Mouse (Mus musculus): ENCODE measurements around the gene Lrrc8b. TPM values are rescaled to one million over a fixed set of nuclear protein-coding genes. Genes with fewer than 3 reads are reported as not detected.

Lrrc8b gene
- polyA plus RNA-seq, 1 experiment, result 14.0 TPM

GRCm38 (mm10) chr5:105479673-105480072 is 64.1 kb downstream of the Lrrc8b start:
- Histone ChIP-seq H3K27me3 (ENCODE audit: control insufficient read depth, insufficient read depth, low read length, poor library complexity, severe bottlenecking) (no peaks in the 10 kb centered on the region), H3K9ac (ENCODE audit: low read depth, poor library complexity, severe bottlenecking) (no peak overlapping the region), H3K4me3 (ENCODE audit: low read depth, low read length) (no peak overlapping the region), H3K9me3 (replicated peaks; ENCODE audit: control insufficient read depth, insufficient read depth, low read length, poor library complexity, severe bottlenecking) (no peaks in the 10 kb centered on the region), H3K27ac (ENCODE audit: insufficient read depth, low read length) (no peak overlapping the region), H3K36me3 (ENCODE audit: control insufficient read depth, insufficient read depth, low read length, poor library complexity, severe bottlenecking) (no peaks in the 10 kb centered on the region), H3K4me1 (ENCODE audit: control insufficient read depth, insufficient read depth, low read length) (no peaks in the 10 kb centered on the region)
- TF ChIP-seq CTCF (IDR thresholded peaks at IDR 0.05; ENCODE audit: low read depth, low read length), result no peak
- no peak for TF ChIP-seq POLR2A (IDR thresholded peaks at IDR 0.05; ENCODE audit: insufficient read depth, low read length)
- no peak for TF ChIP-seq EP300 (IDR thresholded peaks at IDR 0.05; ENCODE audit: insufficient read depth, low read depth, low read length)

- H3K9me3 ChIP-seq (replicated peaks; ENCODE audit: control insufficient read depth, insufficient read depth, low read length, poor library complexity, severe bottlenecking), result no peaks in the 10 kb centered on the region
- H3K4me1 ChIP-seq (ENCODE audit: control insufficient read depth, insufficient read depth, low read length), result no peaks in the 10 kb centered on the region
- no peak overlapping the region for H3K4me3 ChIP-seq (ENCODE audit: low read depth, low read length)
- TF ChIP-seq EP300 (IDR thresholded peaks at IDR 0.05; ENCODE audit: insufficient read depth, low read depth, low read length) (no peak), POLR2A (IDR thresholded peaks at IDR 0.05; ENCODE audit: insufficient read depth, low read length) (no peak), CTCF (IDR thresholded peaks at IDR 0.05; ENCODE audit: low read depth, low read length) (no peak)
- H3K27me3 ChIP-seq (ENCODE audit: control insufficient read depth, insufficient read depth, low read length, poor library complexity, severe bottlenecking), result no peaks in the 10 kb centered on the region
- no peaks in the 10 kb centered on the region for H3K36me3 ChIP-seq (ENCODE audit: control insufficient read depth, insufficient read depth, low read length, poor library complexity, severe bottlenecking)
- no peak overlapping the region for H3K9ac ChIP-seq (ENCODE audit: low read depth, poor library complexity, severe bottlenecking)
- no peak overlapping the region for H3K27ac ChIP-seq (ENCODE audit: insufficient read depth, low read length)
These were observed 65.0 kb downstream of the Lrrc8b start for GRCm38 (mm10) chr5:105480561-105480960.

- Histone ChIP-seq H3K9me3 (replicated peaks; ENCODE audit: control insufficient read depth, insufficient read depth, low read length, poor library complexity, severe bottlenecking) (no peaks in the 10 kb centered on the region), H3K9ac (ENCODE audit: low read depth, poor library complexity, severe bottlenecking) (no peak overlapping the region), H3K4me1 (ENCODE audit: control insufficient read depth, insufficient read depth, low read length) (no peaks in the 10 kb centered on the region), H3K27ac (ENCODE audit: insufficient read depth, low read length) (no peak overlapping the region), H3K27me3 (ENCODE audit: control insufficient read depth, insufficient read depth, low read length, poor library complexity, severe bottlenecking) (no peaks in the 10 kb centered on the region), H3K4me3 (ENCODE audit: low read depth, low read length) (no peak overlapping the region), H3K36me3 (ENCODE audit: control insufficient read depth, insufficient read depth, low read length, poor library complexity, severe bottlenecking) (no peaks in the 10 kb centered on the region)
- TF ChIP-seq EP300 (IDR thresholded peaks at IDR 0.05; ENCODE audit: insufficient read depth, low read depth, low read length), result no peak
These were observed 68.1 kb downstream of the Lrrc8b start for GRCm38 (mm10) chr5:105483632-105484031.

- H3K4me3 ChIP-seq (ENCODE audit: low read depth, low read length), result no peak overlapping the region
- H3K9me3 ChIP-seq (replicated peaks; ENCODE audit: control insufficient read depth, insufficient read depth, low read length, poor library complexity, severe bottlenecking), result no peaks in the 10 kb centered on the region
- no peaks in the 10 kb centered on the region for H3K36me3 ChIP-seq (ENCODE audit: control insufficient read depth, insufficient read depth, low read length, poor library complexity, severe bottlenecking)
- TF ChIP-seq CTCF (IDR thresholded peaks at IDR 0.05; ENCODE audit: low read depth, low read length) (no peak), EP300 (IDR thresholded peaks at IDR 0.05; ENCODE audit: insufficient read depth, low read depth, low read length) (no peak), POLR2A (IDR thresholded peaks at IDR 0.05; ENCODE audit: insufficient read depth, low read length) (no peak)
- H3K9ac ChIP-seq (ENCODE audit: low read depth, poor library complexity, severe bottlenecking), result no peak overlapping the region
- no peaks in the 10 kb centered on the region for H3K4me1 ChIP-seq (ENCODE audit: control insufficient read depth, insufficient read depth, low read length)
- H3K27me3 ChIP-seq (ENCODE audit: control insufficient read depth, insufficient read depth, low read length, poor library complexity, severe bottlenecking), result no peaks in the 10 kb centered on the region
- no peak overlapping the region for H3K27ac ChIP-seq (ENCODE audit: insufficient read depth, low read length)
These were observed 68.7 kb downstream of the Lrrc8b start for GRCm38 (mm10) chr5:105484247-105484646.

- Histone ChIP-seq H3K4me3 (ENCODE audit: low read depth, low read length) (no peak overlapping the region), H3K9ac (ENCODE audit: low read depth, poor library complexity, severe bottlenecking) (no peak overlapping the region), H3K9me3 (replicated peaks; ENCODE audit: control insufficient read depth, insufficient read depth, low read length, poor library complexity, severe bottlenecking) (no peaks in the 10 kb centered on the region), H3K27me3 (ENCODE audit: control insufficient read depth, insufficient read depth, low read length, poor library complexity, severe bottlenecking) (no peaks in the 10 kb centered on the region), H3K36me3 (ENCODE audit: control insufficient read depth, insufficient read depth, low read length, poor library complexity, severe bottlenecking) (no peaks in the 10 kb centered on the region), H3K27ac (ENCODE audit: insufficient read depth, low read length) (no peak overlapping the region), H3K4me1 (ENCODE audit: control insufficient read depth, insufficient read depth, low read length) (no peaks in the 10 kb centered on the region)
- TF ChIP-seq CTCF (IDR thresholded peaks at IDR 0.05; ENCODE audit: low read depth, low read length) (no peak), POLR2A (IDR thresholded peaks at IDR 0.05; ENCODE audit: insufficient read depth, low read length) (no peak), EP300 (IDR thresholded peaks at IDR 0.05; ENCODE audit: insufficient read depth, low read depth, low read length) (no peak)
These were observed 69.3 kb downstream of the Lrrc8b start for GRCm38 (mm10) chr5:105484891-105485290.

- no peaks in the 10 kb centered on the region for H3K36me3 ChIP-seq (ENCODE audit: control insufficient read depth, insufficient read depth, low read length, poor library complexity, severe bottlenecking)
- no peaks in the 10 kb centered on the region for H3K4me1 ChIP-seq (ENCODE audit: control insufficient read depth, insufficient read depth, low read length)
- H3K9me3 ChIP-seq (replicated peaks; ENCODE audit: control insufficient read depth, insufficient read depth, low read length, poor library complexity, severe bottlenecking), result no peaks in the 10 kb centered on the region
- no peak overlapping the region for H3K9ac ChIP-seq (ENCODE audit: low read depth, poor library complexity, severe bottlenecking)
- no peak for TF ChIP-seq CTCF (IDR thresholded peaks at IDR 0.05; ENCODE audit: low read depth, low read length)
- H3K27ac ChIP-seq (ENCODE audit: insufficient read depth, low read length), result no peak overlapping the region
- H3K4me3 ChIP-seq (ENCODE audit: low read depth, low read length), result no peak overlapping the region
- H3K27me3 ChIP-seq (ENCODE audit: control insufficient read depth, insufficient read depth, low read length, poor library complexity, severe bottlenecking), result no peaks in the 10 kb centered on the region
These were observed 74.6 kb downstream of the Lrrc8b start for GRCm38 (mm10) chr5:105490211-105490610.
